In genomic region chr7:66118046-66118445, GRCm38 (mm10) we compare ENCODE assay signal across 19 mouse cellular contexts. TPM values are rescaled to one million over a fixed set of nuclear protein-coding genes. Genes with fewer than 3 reads are reported as not detected.
DNase-seq lines count a peak whose midpoint lies in the region; ATAC-seq and TF ChIP-seq lines count a peak whose summit lies in the region.
"Had no signal": no experiment of that assay in that cellular context is flagged by ENCODE, and none has a peak within 500 bp of the region (broad histone marks: within the 10 kb centered on the region; RNA-seq: fewer than 3 reads in every experiment).

No protein-coding gene starts in this region.

- H3K4me2 ChIP-seq in liver, embryonic 14.5 days (ENCODE audit: low read depth) = no peak overlapping the region
- H3K4me2 ChIP-seq in liver, embryonic 12.5 days = no peak overlapping the region
- H3K4me2 ChIP-seq: embryonic facial prominence, embryonic 15.5 days; heart, embryonic 12.5 days; lung, embryonic 14.5 days; midbrain, embryonic 13.5 days had no signal

- DNase-seq in liver, embryonic 14.5 days (ENCODE audit: low read depth in 3 of 3, low spot score in 3 of 3) = no peak
- peak; percentile 61 for DNase-seq in NIH3T3 (ENCODE audit: low read depth)
- DNase-seq in induced T-regulatory cell, adult 2 months (ENCODE audit: low read depth) = peak; percentile 44
- DNase-seq in layer of hippocampus, postnatal 10 days (ENCODE audit: low spot score in 2 of 2) = no peak
- DNase-seq in T-cell, adult 2 months (ENCODE audit: low spot score) = no peak
- DNase-seq in cerebellum, adult 8-10 months = no peak
- DNase-seq: forebrain, postnatal 0 days; gastrocnemius, adult 2 months; layer of hippocampus, postnatal 36 days; lung, embryonic 14.5 days; lung, postnatal 4 days had no signal

- 0 out of 2 replicates have a peak, but pooled peaks cover 2% of the 10 kb centered on the region for H3K36me3 ChIP-seq in liver, embryonic 14.5 days (replicated peaks; ENCODE audit: control insufficient read depth, insufficient read depth, low read depth)
- peaks cover 32% of the 10 kb centered on the region for H3K36me3 ChIP-seq in liver, embryonic 12.5 days
- H3K36me3 ChIP-seq: embryonic facial prominence, embryonic 15.5 days; midbrain, embryonic 13.5 days had no signal

- WGBS in liver, embryonic 14.5 days (ENCODE audit: insufficient replicate concordance) = 39% methylated on average over 3 of the region's 3 CpGs
- 54% methylated on average over 3 of the region's 3 CpGs for WGBS in liver, embryonic 12.5 days (ENCODE audit: insufficient replicate concordance)

- no peaks in the 10 kb centered on the region for H3K27me3 ChIP-seq in liver, embryonic 14.5 days (ENCODE audit: control insufficient read depth, insufficient read depth, low read length)
- H3K27me3 ChIP-seq in liver, embryonic 12.5 days (replicated peaks) = no peaks in the 10 kb centered on the region
- H3K27me3 ChIP-seq: embryonic facial prominence, embryonic 15.5 days; heart, embryonic 12.5 days; midbrain, embryonic 13.5 days had no signal

- no peaks in the 10 kb centered on the region for H3K9me3 ChIP-seq in liver, embryonic 14.5 days (ENCODE audit: control insufficient read depth, low read length)
- H3K9me3 ChIP-seq in liver, embryonic 12.5 days (replicated peaks) = no peaks in the 10 kb centered on the region
- H3K9me3 ChIP-seq: embryonic facial prominence, embryonic 15.5 days; forebrain, embryonic 10.5 days; G1E; heart, embryonic 12.5 days; midbrain, embryonic 13.5 days had no signal

- no peak for TF ChIP-seq CTCF in liver, embryonic 14.5 days (IDR thresholded peaks at IDR 0.05; ENCODE audit: low read depth)

- H3K27ac ChIP-seq in liver, embryonic 14.5 days = no peak overlapping the region; the same call in 1 of the 2 replicates
- H3K27ac ChIP-seq in liver, embryonic 12.5 days = no peak overlapping the region
- H3K27ac ChIP-seq: embryonic facial prominence, embryonic 15.5 days; forebrain, embryonic 10.5 days; gastrocnemius, adult 2 months; midbrain, embryonic 13.5 days had no signal

- H3K4me1 ChIP-seq in liver, embryonic 14.5 days (replicated peaks; ENCODE audit: control insufficient read depth in 2 of 2, insufficient read depth in 2 of 2, low read length in 1 of 2) = peaks cover 55 to 56% of the 10 kb centered on the region in 2 experiments
- H3K4me1 ChIP-seq in liver, embryonic 12.5 days = peaks cover 92% of the 10 kb centered on the region

- no peak for TF ChIP-seq EP300 in liver, embryonic 14.5 days (IDR thresholded peaks at IDR 0.05; ENCODE audit: low read depth)

- H3K9ac ChIP-seq in liver, embryonic 14.5 days (replicated peaks) = 0 out of 2 replicates have a peak overlapping the region, but pooled peaks have one; percentile 21
- H3K9ac ChIP-seq in liver, embryonic 12.5 days = no peak overlapping the region
- H3K9ac ChIP-seq: embryonic facial prominence, embryonic 15.5 days; forebrain, postnatal 0 days; heart, embryonic 12.5 days; lung, embryonic 14.5 days; midbrain, embryonic 13.5 days had no signal

- H3K4me3 ChIP-seq in liver, embryonic 14.5 days (ENCODE audit: insufficient read depth in 1 of 2, low read depth in 2 of 2, low read length in 2 of 2) = no peak overlapping the region
- no peak overlapping the region for H3K4me3 ChIP-seq in liver, embryonic 12.5 days
- H3K4me3 ChIP-seq: embryonic facial prominence, embryonic 15.5 days; forebrain, embryonic 10.5 days; gastrocnemius, adult 2 months; heart, embryonic 12.5 days; midbrain, embryonic 13.5 days had no signal

- no peak for ATAC-seq in liver, embryonic 14.5 days (ENCODE audit: insufficient read depth)
- ATAC-seq in liver, embryonic 12.5 days = no peak
- ATAC-seq: forebrain, postnatal 0 days; hindbrain, embryonic 16.5 days; intestine, postnatal 0 days; midbrain, embryonic 13.5 days had no signal

RNA-seq across cellular contexts. Expression of gene Chsy1, which starts 8.7 kb away (rescaled TPM):
- polyA plus RNA-seq in liver, embryonic 14.5 days (2012; rRNA removed) = 5.7 and 7.9 TPM in 2 replicates
- 9.0 and 11.0 TPM in 2 replicates for polyA plus RNA-seq in liver, embryonic 14.5 days (2014; fragmentation: Nextera tagmentation; extraction: Ambion mirVana)
- 11.3 and 12.0 TPM in 2 replicates for polyA plus RNA-seq in liver, embryonic 12.5 days (2016; fragmentation: Nextera tagmentation; extraction: Ambion mirVana)
- 10 to 100 TPM; 23.6 to 25.2 TPM for total RNA-seq in layer of hippocampus, postnatal 10 days (2021)

RNA-seq across cellular contexts. Expression of gene Selenos, which starts 38.6 kb away (rescaled TPM):
- polyA plus RNA-seq in liver, embryonic 14.5 days (2012; rRNA removed) = 23.6 and 39.8 TPM in 2 replicates
- polyA plus RNA-seq in liver, embryonic 14.5 days (2014; fragmentation: Nextera tagmentation; extraction: Ambion mirVana) = 56.4 and 62.7 TPM in 2 replicates
- polyA plus RNA-seq in liver, embryonic 12.5 days (2016; fragmentation: Nextera tagmentation; extraction: Ambion mirVana) = 60.7 and 65.5 TPM in 2 replicates
- total RNA-seq in layer of hippocampus, postnatal 10 days (2021) = 10 to 100 TPM; 53.0 to 58.2 TPM

RNA-seq across cellular contexts. Expression of gene Snrpa1, which starts 59.2 kb away (rescaled TPM):
- 23.5 and 43.9 TPM in 2 replicates for polyA plus RNA-seq in liver, embryonic 14.5 days (2012; rRNA removed)
- 88.4 and 94.2 TPM in 2 replicates for polyA plus RNA-seq in liver, embryonic 14.5 days (2014; fragmentation: Nextera tagmentation; extraction: Ambion mirVana)
- polyA plus RNA-seq in liver, embryonic 12.5 days (2016; fragmentation: Nextera tagmentation; extraction: Ambion mirVana) = 162 and 173 TPM in 2 replicates
- 10 to 100 TPM; 41.9 to 50.3 TPM for total RNA-seq in layer of hippocampus, postnatal 10 days (2021)

Comparison
In these comparisons a context has a peak if more than half of its experiments do, and no peak if none do; other contexts are left out.
1. DNase-seq: peak in NIH3T3 (single experiment) and induced T-regulatory cell, adult 2 months (single experiment); none in liver, embryonic 14.5 days (0 of 3), layer of hippocampus, postnatal 10 days (0 of 2), T-cell, adult 2 months (single experiment) and cerebellum, adult 8-10 months (single experiment).